Mouse (Mus musculus) CH12.LX (cell line): ENCODE measurements around the gene Tlr9. TPM values are rescaled to one million over a fixed set of nuclear protein-coding genes. Genes with fewer than 3 reads are reported as not detected.

Experiments used
- DNase-seq: peaks from one replicate; pipeline ENCODE4 v3.0.0-alpha.2; 2013; ENCODE audit errors: extremely low read depth
- H3K27ac ChIP-seq: 2 replicates; pipeline ENCODE4 v1.5.1; 2012; ENCODE audit warnings: low read depth, mild to moderate bottlenecking, control low read depth, moderate library complexity; ENCODE audit not compliant: insufficient read depth
- H3K27me3 ChIP-seq: replicated peaks from 2 replicates; pipeline ENCODE3; 2012; ENCODE audit warnings: inconsistent platforms
- H3K36me3 ChIP-seq, 2 experiments: replicated peaks in 1 of 2; 2 replicates each; pipeline versions ENCODE3 to v1.6.1; 2012; ENCODE audit warnings: inconsistent platforms in 1 of 2, low read length in 1 of 2, mild to moderate bottlenecking in 1 of 2, mixed read lengths in 1 of 2, moderate library complexity in 1 of 2; ENCODE audit not compliant: control insufficient read depth in 1 of 2, insufficient read depth in 1 of 2
- H3K4me1 ChIP-seq, 2 experiments: 2 replicates each; pipeline ENCODE4 v1.6.1; 2012; ENCODE audit warnings: inconsistent platforms in 1 of 2, moderate library complexity in 1 of 2; ENCODE audit not compliant: insufficient read depth in 2 of 2, control insufficient read depth in 1 of 2
- H3K4me2 ChIP-seq: 2 replicates; pipeline ENCODE4 v1.6.1; 2012; ENCODE audit warnings: low read depth, mild to moderate bottlenecking, control low read depth; ENCODE audit not compliant: poor library complexity, insufficient read depth, severe bottlenecking
- H3K4me3 ChIP-seq, 3 experiments: fragments of 150-350 bp in 1 of 3; sonication (generic) in 1 of 3; replicated peaks in 1 of 3; 2 replicates each; pipeline versions ENCODE3 to v1.5.1; 2011 to 2012; ENCODE audit warnings: low read depth in 2 of 3, low read length in 2 of 3, mild to moderate bottlenecking in 2 of 3, moderate library complexity in 2 of 3, control low read depth in 1 of 3, improper control_type of control experiment in 1 of 3, inconsistent platforms in 1 of 3, mixed read lengths in 1 of 3; ENCODE audit not compliant: poor library complexity in 1 of 3
- H3K79me2 ChIP-seq: replicated peaks from 2 replicates; pipeline ENCODE4 v1.6.1; 2012; ENCODE audit warnings: mild to moderate bottlenecking, moderate library complexity; ENCODE audit not compliant: control insufficient read depth, poor library complexity, insufficient read depth, severe bottlenecking; ENCODE audit errors: extremely low read depth
- H3K9ac ChIP-seq: 2 replicates; pipeline ENCODE4 v1.6.1; 2012; ENCODE audit warnings: low read depth, mild to moderate bottlenecking, control low read depth, moderate library complexity; ENCODE audit not compliant: insufficient read depth
- H3K9me3 ChIP-seq: replicated peaks from 2 replicates; pipeline ENCODE3; 2012; ENCODE audit warnings: low read length, inconsistent platforms, mixed read lengths
- BHLHE40 ChIP-seq: IDR thresholded peaks from 2 replicates; pipeline ENCODE4 v1.6.1; 2011; ENCODE audit warnings: mild to moderate bottlenecking, low read depth, low read length, improper control_type of control experiment
- CHD1 ChIP-seq: IDR thresholded peaks from 2 replicates; pipeline ENCODE4 v1.6.1; 2012; ENCODE audit warnings: low read depth, low read length, improper control_type of control experiment, inconsistent platforms
- CHD2 ChIP-seq: IDR thresholded peaks from 2 replicates; pipeline ENCODE4 v1.6.1; 2011; ENCODE audit warnings: low read length, improper control_type of control experiment
- CTCF ChIP-seq, 2 experiments: IDR thresholded peaks in 1 of 2; conservative IDR thresholded peaks in 1 of 2; 2 replicates each; pipeline ENCODE4 v1.5.1; 2011 to 2012; ENCODE audit warnings: low read depth in 2 of 2, low read length in 2 of 2, improper control_type of control experiment in 1 of 2, inconsistent platforms in 1 of 2, mild to moderate bottlenecking in 1 of 2, moderate library complexity in 1 of 2
- E2F4 ChIP-seq: IDR thresholded peaks from 2 replicates; pipeline ENCODE4 v1.6.1; 2011; ENCODE audit warnings: low read depth, low read length, improper control_type of control experiment; ENCODE audit not compliant: insufficient replicate concordance
- ELF1 ChIP-seq: IDR thresholded peaks from 2 replicates; pipeline ENCODE4 v1.6.1; 2014; ENCODE audit warnings: low read depth, mild to moderate bottlenecking, inconsistent platforms, low read length, improper control_type of control experiment
- EP300 ChIP-seq: IDR thresholded peaks from 2 replicates; pipeline ENCODE4 v1.6.1; 2011; ENCODE audit warnings: low read length, improper control_type of control experiment
- GABPA ChIP-seq: IDR thresholded peaks from 2 replicates; pipeline ENCODE4 v1.6.1; 2012; ENCODE audit warnings: low read depth, low read length, improper control_type of control experiment, inconsistent platforms; ENCODE audit not compliant: insufficient replicate concordance
- HCFC1 ChIP-seq: IDR thresholded peaks from 2 replicates; pipeline ENCODE4 v1.6.1; 2012; ENCODE audit warnings: low read depth, mild to moderate bottlenecking, inconsistent platforms, low read length, improper control_type of control experiment
- IRF4 ChIP-seq: IDR thresholded peaks from 2 replicates; pipeline ENCODE4 v1.6.1; 2014; ENCODE audit warnings: low read depth, mild to moderate bottlenecking, inconsistent platforms, low read length, improper control_type of control experiment
- JUND ChIP-seq: conservative IDR thresholded peaks from 2 replicates; pipeline ENCODE4 v1.6.1; 2011; ENCODE audit warnings: low read depth, low read length, improper control_type of control experiment
- KAT2A ChIP-seq: IDR thresholded peaks from 2 replicates; pipeline ENCODE4 v1.6.1; 2012; ENCODE audit warnings: low read length, improper control_type of control experiment, inconsistent platforms; ENCODE audit not compliant: insufficient replicate concordance
- MAFK ChIP-seq: IDR thresholded peaks from 2 replicates; pipeline ENCODE4 v1.6.1; 2011; ENCODE audit warnings: low read length, improper control_type of control experiment; ENCODE audit not compliant: insufficient replicate concordance
- MAX ChIP-seq: IDR thresholded peaks from 2 replicates; pipeline ENCODE4 v1.6.1; 2011; ENCODE audit warnings: low read length, improper control_type of control experiment
- MAZ ChIP-seq: IDR thresholded peaks from 2 replicates; pipeline ENCODE4 v1.6.1; 2012; ENCODE audit warnings: low read depth, mild to moderate bottlenecking, inconsistent platforms, low read length, improper control_type of control experiment, moderate library complexity
- MEF2A ChIP-seq: IDR thresholded peaks from 2 replicates; pipeline ENCODE4 v1.6.1; 2014; ENCODE audit warnings: low read depth, mild to moderate bottlenecking, inconsistent platforms, low read length, improper control_type of control experiment, borderline replicate concordance
- MXI1 ChIP-seq: IDR thresholded peaks from 2 replicates; pipeline ENCODE4 v1.6.1; 2011; ENCODE audit warnings: mild to moderate bottlenecking, low read depth, low read length, improper control_type of control experiment
- NELFE ChIP-seq: IDR thresholded peaks from 2 replicates; pipeline ENCODE4 v1.6.1; 2011; ENCODE audit warnings: low read depth, low read length, improper control_type of control experiment
- NRF1 ChIP-seq: IDR thresholded peaks from 2 replicates; pipeline ENCODE4 v1.6.1; 2014; ENCODE audit warnings: low read depth, mild to moderate bottlenecking, inconsistent platforms, low read length, improper control_type of control experiment, moderate library complexity
- PAX5 ChIP-seq: IDR thresholded peaks from 2 replicates; pipeline ENCODE4 v1.6.1; 2012; ENCODE audit warnings: low read length, inconsistent platforms, mixed read lengths
- POLR2A ChIP-seq: IDR thresholded peaks from 2 replicates; pipeline ENCODE4 v1.6.1; 2011; ENCODE audit warnings: low read depth, mild to moderate bottlenecking, improper control_type of control experiment, low read length
- POLR2AphosphoS2 ChIP-seq: IDR thresholded peaks from 2 replicates; pipeline ENCODE4 v1.6.1; 2011; ENCODE audit warnings: low read depth, low read length, improper control_type of control experiment
- RAD21 ChIP-seq: IDR thresholded peaks from 2 replicates; pipeline ENCODE4 v1.6.1; 2011; ENCODE audit warnings: low read depth, mild to moderate bottlenecking, low read length, improper control_type of control experiment, moderate library complexity
- RCOR1 ChIP-seq: conservative IDR thresholded peaks from 2 replicates; pipeline ENCODE4 v1.6.1; 2012; ENCODE audit warnings: low read depth, mild to moderate bottlenecking, inconsistent platforms, low read length, improper control_type of control experiment
- SIN3A ChIP-seq: IDR thresholded peaks from 2 replicates; pipeline ENCODE4 v1.6.1; 2012; ENCODE audit warnings: low read length, improper control_type of control experiment, inconsistent platforms
- SMC3 ChIP-seq: IDR thresholded peaks from 2 replicates; pipeline ENCODE4 v1.6.1; 2011; ENCODE audit warnings: low read depth, low read length, improper control_type of control experiment
- TBP ChIP-seq: conservative IDR thresholded peaks from 2 replicates; pipeline ENCODE4 v1.6.1; 2011; ENCODE audit warnings: low read depth, low read length, improper control_type of control experiment
- TCF12 ChIP-seq: IDR thresholded peaks from 2 replicates; pipeline ENCODE4 v1.6.1; 2014; ENCODE audit warnings: low read depth, mild to moderate bottlenecking, inconsistent platforms, low read length, improper control_type of control experiment
- UBTF ChIP-seq: IDR thresholded peaks from 2 replicates; pipeline ENCODE4 v1.6.1; 2012; ENCODE audit warnings: low read depth, mild to moderate bottlenecking, inconsistent platforms, low read length, improper control_type of control experiment, moderate library complexity
- USF1 ChIP-seq: IDR thresholded peaks from 2 replicates; pipeline ENCODE4 v1.6.1; 2014; ENCODE audit warnings: low read depth, mild to moderate bottlenecking, inconsistent platforms, low read length, improper control_type of control experiment
- USF2 ChIP-seq: conservative IDR thresholded peaks from 2 replicates; pipeline ENCODE4 v1.6.1; 2011; ENCODE audit warnings: low read depth, low read length, improper control_type of control experiment
- ZC3H11A ChIP-seq: IDR thresholded peaks from 2 replicates; pipeline ENCODE4 v1.6.1; 2012; ENCODE audit warnings: low read depth, mild to moderate bottlenecking, inconsistent platforms, low read length, improper control_type of control experiment
- ZKSCAN1 ChIP-seq: IDR thresholded peaks from 2 replicates; pipeline ENCODE4 v1.6.1; 2012; ENCODE audit warnings: low read depth, inconsistent platforms, low read length, improper control_type of control experiment, borderline replicate concordance
- ZMIZ1 ChIP-seq: IDR thresholded peaks from 2 replicates; pipeline ENCODE4 v1.6.1; 2012; ENCODE audit warnings: low read depth, mild to moderate bottlenecking, inconsistent platforms, low read length, improper control_type of control experiment
- ZNF384 ChIP-seq: IDR thresholded peaks from 2 replicates; pipeline ENCODE4 v1.6.1; 2012; ENCODE audit warnings: low read depth, low read length, improper control_type of control experiment, inconsistent platforms
- dilution Hi-C: fragments of 300-500 bp; cut with MboI; formaldehyde crosslinking; loops from 2 replicates; pipeline ENCODE4 v1.14.3; 2020; ENCODE audit warnings: low sequenced_read_pairs; ENCODE audit not compliant: extremely low pct_unique_long_range_greater_than_20kb, extremely low pct_ligation_motif_present
- in situ Hi-C: fragments of 300-500 bp; cut with MboI; formaldehyde crosslinking; loops from 3 replicates; pipeline ENCODE4 v1.14.3; 2019; ENCODE audit warnings: low sequenced_read_pairs, low pct_ligation_motif_present, low pct_unique_long_range_greater_than_20kb, mixed read lengths
- polyA plus RNA-seq: library from polyadenylated mRNA; unstranded; fragments of >175 nt; gene quantifications from 2 replicates; pipeline ENCODE4 v1.2.1, GENCODE M21; 2012; ENCODE audit warnings: low read depth; ENCODE audit not compliant: insufficient read length
- total RNA-seq, 2 experiments: library from RNA; depleted of rRNA; stranded (reverse); fragments of 300-350 nt in 1 of 2; fragments of >200 nt in 1 of 2; gene quantifications; 2 replicates each; pipeline ENCODE4 v1.2.3; 2012 to 2014

The Tlr9 gene
- total and polyA plus RNA-seq, 3 experiments = 1.0 to 12.5 (median 1.4) TPM

- peak; percentile 61 for TF ChIP-seq SIN3A
- no peak for TF ChIP-seq POLR2AphosphoS2
- TF ChIP-seq MEF2A = no peak
- peak; percentile 73; the same call in 1 of the 2 replicates for TF ChIP-seq TBP
- no peak for TF ChIP-seq MAFK
- no peak for TF ChIP-seq E2F4
- no peak for TF ChIP-seq USF1
- TF ChIP-seq, all 38 proteins: peak for 10
Measured at GRCm38 (mm10) chr9:106198962-106199458, 23.4 kb upstream of the Tlr9 start (continued).

- H3K36me3 ChIP-seq = peaks cover 21 to 37% of the 10 kb centered on the region in 2 experiments
- no peaks in the 10 kb centered on the region for H3K27me3 ChIP-seq
- peak within 1 kb of the TSS; percentile 83 for H3K9ac ChIP-seq
- peaks cover 19% of the 10 kb centered on the region for H3K79me2 ChIP-seq
- H3K4me1 ChIP-seq = peaks cover 30 to 74% of the 10 kb centered on the region in 2 experiments
- H3K9me3 ChIP-seq = no peaks in the 10 kb centered on the region
- DNase-seq = peak; percentile 94
- H3K4me3 ChIP-seq = peak within 1 kb of the TSS; percentile 71 to 86 (median 72)
- dilution Hi-C loops = no loop called here
- peak within 1 kb of the TSS; percentile 89 for H3K4me2 ChIP-seq
- peak within 1 kb of the TSS; percentile 85 for H3K27ac ChIP-seq
- in situ Hi-C loops = no loop called here
- TF ChIP-seq USF2 = no peak
- no peak; the same call in 1 of the 2 replicates for TF ChIP-seq ELF1
- TF ChIP-seq JUND = peak; percentile 94
- peak; percentile 76 for TF ChIP-seq BHLHE40
- peak; percentile 93 for TF ChIP-seq CHD2
- TF ChIP-seq MXI1 = no peak
- peak; percentile 57 for TF ChIP-seq HCFC1
- no peak for TF ChIP-seq E2F4
- TF ChIP-seq RCOR1 = peak; percentile 97
- 0 out of 2 replicates have a peak, but pooled peaks have one; percentile 46 for TF ChIP-seq KAT2A
- 0 out of 2 replicates have a peak, but pooled peaks have one; percentile 54 for TF ChIP-seq TBP
- peak; percentile 99 for TF ChIP-seq IRF4
- no peak for TF ChIP-seq GABPA
- peak; percentile 73 for TF ChIP-seq MAFK
- TF ChIP-seq MAZ = peak; percentile 80
- TF ChIP-seq POLR2AphosphoS2 = no peak
- no peak for TF ChIP-seq MAX
- TF ChIP-seq CHD1 = peak; percentile 43; the same call in 1 of the 2 replicates
- TF ChIP-seq ZC3H11A = no peak
- 0 out of 2 replicates have a peak, but pooled peaks have one; percentile 4 for TF ChIP-seq ZMIZ1
- TF ChIP-seq NRF1 = peak; percentile 55; the same call in 1 of the 2 replicates
- peak; percentile 92 for TF ChIP-seq TCF12
- peak; percentile 36; the same call in 1 of the 2 replicates for TF ChIP-seq NELFE
- no peak for TF ChIP-seq ZNF384
- 0 out of 2 replicates have a peak, but pooled peaks have one; percentile 55 for TF ChIP-seq UBTF
- no peak; the same call in 1 of the 2 replicates for TF ChIP-seq RAD21
- TF ChIP-seq PAX5 = no peak
- TF ChIP-seq EP300 = peak; percentile 100
- no peak for TF ChIP-seq USF1
- TF ChIP-seq SMC3 = 0 out of 2 replicates have a peak, but pooled peaks have one; percentile 4
- no peak; the same call in 1 of the 2 replicates for TF ChIP-seq POLR2A
- TF ChIP-seq ZKSCAN1 = no peak
- TF ChIP-seq CTCF (conservative IDR thresholded peaks at IDR 0.05 in 1 of 2, IDR thresholded peaks at IDR 0.05 in 1 of 2; ENCODE audit: low read depth in 2 of 2, low read length in 2 of 2) = no peak
Measured at GRCm38 (mm10) chr9:106199535-106200272, 22.7 kb upstream of the Tlr9 start, which contains the start of gene Ppm1m. Gene Ppm1m, minus strand, starts transcription at chr9:106199746.
